Mouse (Mus musculus): ENCODE results near the gene Cacng3.

Cacng3 gene

GRCm38 (mm10) chr7:122723358-122723876 is 53.1 kb downstream of the Cacng3 start:
- peak; percentile 3 for DNase-seq

- DNase-seq = no peak
Observed at GRCm38 (mm10) chr7:122726376-122726775, 56.1 kb downstream of the Cacng3 start.

DNA sequence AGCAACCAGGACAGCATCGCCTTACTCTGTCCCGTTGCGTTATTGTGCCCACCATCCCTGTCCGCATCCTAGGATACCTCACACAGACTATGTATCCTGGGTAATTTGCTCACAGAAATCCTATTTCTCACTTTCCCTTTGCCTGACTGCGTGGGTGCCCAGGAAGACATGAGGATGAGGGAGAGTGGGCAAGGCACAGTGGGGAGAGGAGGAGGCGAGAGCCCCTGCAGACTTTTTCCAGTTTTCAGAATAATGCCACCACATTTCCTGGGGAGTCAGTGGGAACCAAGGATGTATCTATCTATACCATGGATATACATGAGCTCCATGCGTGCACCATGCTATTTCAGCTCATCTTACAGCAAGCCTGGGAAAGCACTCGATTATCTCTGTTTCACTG is 57.9 kb downstream of the Cacng3 start:
- DNase-seq = no peak

DNA sequence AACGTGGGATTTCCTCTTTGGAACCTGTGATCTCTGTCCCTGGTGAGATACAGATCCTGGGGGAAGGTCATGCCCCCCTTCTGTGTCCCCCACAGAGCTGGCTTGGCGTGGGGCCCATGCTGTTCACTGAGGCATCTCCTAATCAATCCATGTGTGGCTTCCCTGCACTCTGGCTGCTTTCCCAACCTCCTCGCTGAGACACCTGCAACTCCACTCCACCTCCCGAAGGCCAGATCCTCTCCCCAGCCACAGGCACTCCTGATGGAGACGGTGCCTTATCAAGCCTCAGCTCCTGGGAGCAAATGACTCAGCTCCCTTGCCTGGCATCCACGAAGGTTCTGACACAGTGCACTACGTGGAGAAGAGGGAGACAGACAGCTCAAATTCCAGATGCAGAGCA is 58.6 kb downstream of the Cacng3 start:
- no peak for DNase-seq

DNA sequence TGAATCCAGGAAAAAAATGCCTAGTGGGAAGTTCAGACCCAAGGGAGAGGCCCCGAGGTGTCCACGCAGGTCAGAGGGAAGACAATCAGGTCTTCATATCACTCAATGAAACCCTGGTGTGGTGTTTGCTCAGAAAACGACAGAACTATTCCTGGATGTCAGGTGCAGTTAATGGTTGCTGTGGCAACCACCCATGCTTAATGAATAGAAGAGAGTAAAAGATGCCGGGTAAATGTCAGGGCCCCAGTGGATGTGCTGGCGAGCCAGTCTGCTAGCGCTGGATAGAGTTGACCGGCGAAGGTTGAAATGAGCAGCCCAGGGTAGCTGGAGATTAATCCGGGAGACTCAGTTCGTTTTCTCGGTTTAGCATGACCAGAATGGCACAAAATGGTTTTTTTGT is 65.0 kb downstream of the Cacng3 start:
- DNase-seq = no peak

- DNase-seq = no peak
Observed at GRCm38 (mm10) chr7:122738541-122738940, 68.2 kb downstream of the Cacng3 start.

DNA sequence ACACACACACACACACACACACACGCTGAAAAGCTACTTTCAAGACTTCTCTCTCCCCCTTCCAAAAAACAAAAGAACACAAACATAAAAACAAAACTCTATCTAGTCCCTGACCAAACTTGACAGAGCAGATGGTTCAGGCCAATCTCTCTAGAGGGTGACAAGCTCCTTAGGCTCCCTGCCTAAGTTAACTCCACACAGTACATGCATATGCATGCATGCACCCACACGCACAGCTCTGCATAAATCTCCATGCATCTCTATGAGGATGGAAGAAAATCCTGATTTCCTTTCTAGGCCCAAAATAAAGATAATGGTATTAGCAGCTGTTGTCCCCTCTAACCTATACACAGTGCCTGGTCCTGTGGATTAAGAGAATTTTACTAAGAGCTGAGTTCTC is 70.4 kb downstream of the Cacng3 start:
- no peak for DNase-seq

GRCm38 (mm10) chr7:122755920-122756603 is 85.8 kb downstream of the Cacng3 start:
- DNase-seq = no peak

- DNase-seq = no peak
Observed at GRCm38 (mm10) chr7:122758645-122759044, 88.4 kb downstream of the Cacng3 start.

- no peak for DNase-seq
Observed at GRCm38 (mm10) chr7:122764506-122764905, 94.2 kb downstream of the Cacng3 start.

GRCm38 (mm10) chr7:122768292-122769020 is 98.2 kb downstream of the Cacng3 start:
- no peak for DNase-seq

GRCm38 (mm10) chr7:122779601-122780000 is 109.3 kb downstream of the Cacng3 start:
- DNase-seq = no peak

DNA sequence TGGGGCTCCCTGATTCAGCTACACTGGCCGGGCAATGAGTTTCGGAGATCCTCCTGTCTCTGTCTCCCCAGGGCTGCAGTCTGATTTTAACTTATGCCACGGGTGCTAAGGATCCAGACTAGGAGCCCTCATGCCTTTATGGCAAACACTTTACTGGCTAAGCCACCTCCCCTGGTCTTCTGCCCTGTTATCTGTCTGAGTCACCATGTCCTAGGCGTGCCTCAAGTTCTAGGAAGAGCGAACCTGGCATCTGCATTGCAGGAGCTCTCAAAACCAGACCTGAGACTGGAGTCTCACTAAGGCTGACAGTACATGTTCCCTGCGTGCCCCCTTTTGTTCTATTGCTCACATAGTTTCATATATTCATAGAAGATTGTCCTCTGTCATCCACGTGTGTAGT is 119.6 kb downstream of the Cacng3 start:
- no peak for DNase-seq

- peak; percentile 4 for DNase-seq
Observed at GRCm38 (mm10) chr7:122793655-122794346, 123.5 kb downstream of the Cacng3 start.

GRCm38 (mm10) chr7:122795140-122795539 is 124.8 kb downstream of the Cacng3 start:
- no peak for DNase-seq

DNA sequence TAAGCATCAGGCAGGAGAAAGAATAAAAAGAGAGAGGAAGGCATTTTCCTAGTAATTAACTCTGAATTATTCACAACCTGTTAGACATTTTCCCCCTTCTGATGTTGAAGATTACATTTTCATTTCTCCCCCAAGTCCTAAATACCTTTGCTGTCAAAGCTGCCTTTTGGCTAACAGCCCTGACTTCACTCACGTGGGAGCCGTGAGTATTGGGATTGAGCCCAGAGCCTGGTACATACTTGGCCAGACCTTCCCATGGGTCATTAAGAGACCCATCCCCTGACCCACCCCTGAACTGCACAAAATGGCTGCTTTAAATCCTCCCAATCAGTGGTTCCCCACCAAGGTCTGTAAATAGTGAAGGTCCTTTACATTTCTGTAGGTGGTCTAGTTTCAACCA is 130.5 kb downstream of the Cacng3 start:
- no peak for DNase-seq

DNA sequence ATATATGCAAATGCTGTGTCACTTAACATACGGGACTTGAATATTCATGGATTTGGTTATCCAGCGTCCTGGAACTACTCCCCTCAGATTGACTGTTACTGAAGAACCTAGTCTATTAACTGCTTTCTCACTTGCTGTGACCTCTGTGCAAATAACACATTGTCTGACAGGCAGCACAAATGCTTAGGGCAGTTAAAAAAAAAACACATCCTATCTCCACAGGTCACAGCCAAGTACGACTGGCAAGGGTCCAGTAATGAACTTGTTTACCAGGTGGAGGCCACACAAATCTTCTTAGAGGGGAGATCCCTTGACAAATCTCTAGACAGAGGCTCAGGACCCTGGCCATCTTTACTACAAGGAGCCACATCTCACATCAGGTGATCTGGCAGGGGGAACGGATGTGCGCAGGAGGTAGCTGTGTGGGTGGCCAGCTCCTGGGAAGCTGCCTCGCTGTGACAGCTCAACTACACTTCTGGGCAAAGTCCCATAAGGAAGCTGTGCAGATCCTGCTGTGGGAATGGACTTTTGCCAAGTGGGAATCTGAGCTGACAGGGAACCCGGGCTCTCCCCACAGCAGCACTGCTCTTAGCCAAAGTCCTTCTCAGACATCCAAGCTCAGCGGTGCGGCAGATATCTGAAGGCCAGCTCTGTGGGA is 133.7 kb downstream of the Cacng3 start:
- DNase-seq = peak; percentile 33

GRCm38 (mm10) chr7:122806531-122806930 is 136.2 kb downstream of the Cacng3 start:
- DNase-seq = no peak

DNA sequence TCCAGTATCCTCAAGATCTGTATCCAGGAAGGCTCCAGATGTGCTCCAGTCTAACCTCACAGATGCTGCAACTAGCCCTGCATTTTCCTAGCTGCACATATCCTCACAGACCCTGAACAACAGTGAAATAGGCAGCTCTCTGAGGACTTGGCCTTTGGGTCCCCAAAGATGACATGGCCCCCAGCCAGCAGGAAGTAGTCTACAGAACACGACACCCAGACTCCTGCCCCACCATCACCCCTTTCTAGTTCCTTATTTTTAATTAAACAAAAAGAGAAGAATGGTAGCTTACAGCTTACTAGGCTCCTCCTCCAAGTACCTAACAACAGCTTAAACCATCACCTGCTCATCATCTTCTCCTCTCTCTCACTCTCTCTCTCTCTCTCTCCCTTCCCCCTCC is 143.4 kb downstream of the Cacng3 start:
- DNase-seq = peak; percentile 10

DNA sequence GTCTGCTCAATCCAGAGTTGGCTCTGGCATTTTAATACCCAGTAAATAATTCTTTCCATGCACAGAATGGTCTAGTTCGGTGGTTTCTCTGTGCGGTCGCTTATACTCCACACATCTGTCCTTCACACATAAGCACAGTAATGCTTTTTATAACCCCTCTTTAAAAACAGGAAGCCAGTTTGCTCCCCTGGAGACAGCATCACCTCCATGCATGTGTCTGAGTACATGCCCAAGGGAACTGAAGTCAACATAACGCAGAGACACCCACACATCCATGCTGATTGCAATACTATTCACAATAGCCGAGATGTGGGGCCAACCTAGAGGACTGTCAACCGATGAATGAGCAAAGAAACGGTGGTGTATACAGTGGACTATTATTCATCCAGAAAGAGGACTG is 147.3 kb downstream of the Cacng3 start:
- DNase-seq = no peak

Data from lung, postnatal 36 days (tissue).